Mouse (Mus musculus) thymus, adult 18-20 months (tissue): ENCODE measurements around the gene Slc24a4.
"Not testable (repeated sequence)": the region's sequence is repeated elsewhere in the genome, so short reads cannot be mapped to it uniquely, and the experiment has no call there.

Source experiments
- DNase-seq, 2 experiments: peaks; one replicate each; pipeline ENCODE4 v3.0.0; 2022; ENCODE audit warnings: mixed read lengths in 2 of 2

The Slc24a4 gene

DNA sequence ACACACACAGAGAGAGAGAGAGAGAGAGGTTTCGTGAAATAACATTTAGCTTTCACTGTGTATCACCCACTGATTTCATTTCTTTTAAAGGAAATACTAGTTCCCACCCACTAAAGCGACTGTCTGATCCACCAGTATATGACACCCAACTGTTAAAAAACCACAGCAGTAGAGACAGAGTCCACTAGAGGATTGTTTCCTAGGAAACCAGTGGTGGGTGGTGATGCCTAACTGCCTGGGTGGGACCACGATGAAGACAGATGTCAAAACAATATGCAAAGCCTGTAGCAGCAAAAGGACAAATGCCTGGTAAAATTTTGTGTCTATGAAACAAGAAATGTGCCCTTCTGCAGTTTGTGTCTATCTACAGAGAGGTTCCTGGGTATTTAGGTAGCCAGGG lies 122.5 kb downstream of the Slc24a4 start:
- DNase-seq, result no peak

DNA sequence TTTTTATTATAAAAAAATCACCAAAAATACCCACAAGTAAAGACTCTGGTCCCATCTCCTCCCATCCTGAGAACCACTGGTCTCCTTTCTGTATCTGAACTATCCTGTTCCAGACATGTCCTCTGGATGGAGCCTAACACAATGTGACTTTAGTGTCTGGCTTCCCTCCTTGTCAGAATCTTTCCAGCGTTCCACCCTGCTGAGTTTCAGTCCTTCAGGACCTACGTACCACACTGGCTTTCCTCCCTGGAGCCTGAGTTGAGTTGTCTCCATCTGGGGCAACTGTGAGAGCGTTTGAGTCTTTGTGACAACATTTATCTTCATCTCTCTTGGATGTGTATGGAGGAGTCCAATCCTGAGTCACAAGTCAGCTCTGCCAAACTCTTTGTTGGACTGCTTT lies 123.5 kb downstream of the Slc24a4 start:
- no peak for DNase-seq

DNA sequence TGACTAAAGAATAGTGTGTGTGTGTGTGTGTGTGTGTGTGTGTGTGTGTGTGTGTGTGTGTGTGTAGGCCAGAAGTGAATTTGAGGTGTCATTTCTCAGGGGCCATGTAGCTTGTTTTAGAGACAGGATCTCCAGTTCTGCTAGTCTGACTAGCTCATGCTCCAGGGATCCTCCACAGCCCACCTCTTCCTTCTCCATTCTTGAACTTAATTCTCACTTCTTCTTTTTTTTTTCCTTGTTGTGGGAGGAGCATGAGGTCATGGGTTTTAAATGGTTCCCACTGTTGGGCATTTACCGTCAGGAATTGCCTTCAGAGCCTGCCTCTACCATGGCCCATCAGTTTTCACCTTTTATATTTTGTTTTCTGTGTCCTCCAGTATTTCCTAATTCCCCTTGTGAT lies 124.0 kb downstream of the Slc24a4 start:
- DNase-seq, result no peak

DNA sequence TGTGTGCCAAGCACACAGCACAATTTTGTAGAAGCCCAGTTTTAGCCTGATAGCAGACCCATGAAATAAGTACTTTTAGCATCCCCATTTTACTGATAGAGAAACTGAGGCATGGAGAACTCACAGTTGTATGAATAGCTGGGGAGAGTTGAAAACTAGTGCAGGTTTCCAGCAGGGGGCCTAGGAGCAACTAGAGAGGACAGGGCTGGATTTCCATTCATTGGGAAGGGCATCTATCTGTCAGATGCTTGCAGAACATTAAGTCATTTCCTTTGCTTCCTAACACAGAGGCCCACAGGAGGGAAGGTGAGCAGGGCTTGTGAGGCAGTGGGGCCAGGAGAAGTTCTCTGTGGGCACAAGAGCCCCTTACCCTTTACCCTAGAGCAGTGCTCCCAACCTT lies 126.5 kb downstream of the Slc24a4 start:
- no peak for DNase-seq

DNA sequence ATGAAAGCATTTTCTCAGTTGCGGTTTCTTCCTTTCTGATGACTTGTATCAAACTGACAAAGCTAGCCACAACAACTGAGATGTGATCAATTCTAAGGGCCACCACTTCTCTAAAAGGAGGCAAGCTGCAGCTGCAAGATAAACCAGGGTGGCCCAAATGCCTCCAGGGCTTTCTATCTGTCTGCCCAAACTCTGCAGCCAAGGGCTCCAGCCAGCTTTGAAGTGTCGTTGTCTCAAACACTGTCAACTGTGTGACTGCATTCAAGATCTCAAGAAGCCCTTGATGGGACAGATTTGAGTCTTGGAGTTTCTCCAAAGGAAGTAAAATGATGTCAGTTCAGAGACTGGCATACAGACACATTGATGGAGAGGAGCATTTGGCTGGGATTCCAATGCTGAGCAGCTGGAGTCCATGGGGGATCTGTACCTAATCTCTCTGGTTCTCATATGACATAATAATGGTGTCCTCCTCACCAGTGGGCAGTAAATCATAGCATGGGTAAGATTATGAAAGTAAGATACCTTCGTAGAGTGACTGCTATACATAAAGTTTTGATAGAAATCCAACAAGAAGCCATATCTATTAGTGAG lies 130.1 kb downstream of the Slc24a4 start:
- no peak for DNase-seq

DNA sequence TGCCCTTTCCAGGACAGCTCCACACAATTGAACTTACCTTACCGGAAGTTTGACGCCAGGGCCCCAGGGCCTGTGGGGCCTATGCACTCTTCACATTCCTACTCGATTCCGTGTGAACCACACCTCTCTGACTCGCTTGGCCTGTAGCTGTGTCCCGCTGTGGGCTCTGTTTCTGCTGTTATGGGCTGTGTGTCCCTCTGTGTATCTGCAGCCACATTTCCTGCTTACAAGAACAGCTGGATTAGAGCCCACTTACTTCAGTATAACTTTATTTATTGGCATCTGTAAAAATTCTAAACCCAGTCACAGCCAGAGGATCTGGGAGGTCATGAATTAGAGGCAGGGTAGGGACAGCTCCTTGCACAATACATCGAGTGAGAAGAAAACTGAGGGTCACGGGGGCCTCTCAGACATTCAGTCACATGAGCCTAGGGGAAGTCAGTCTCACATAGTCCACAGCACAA lies 133.4 kb downstream of the Slc24a4 start:
- no peak for DNase-seq

DNA sequence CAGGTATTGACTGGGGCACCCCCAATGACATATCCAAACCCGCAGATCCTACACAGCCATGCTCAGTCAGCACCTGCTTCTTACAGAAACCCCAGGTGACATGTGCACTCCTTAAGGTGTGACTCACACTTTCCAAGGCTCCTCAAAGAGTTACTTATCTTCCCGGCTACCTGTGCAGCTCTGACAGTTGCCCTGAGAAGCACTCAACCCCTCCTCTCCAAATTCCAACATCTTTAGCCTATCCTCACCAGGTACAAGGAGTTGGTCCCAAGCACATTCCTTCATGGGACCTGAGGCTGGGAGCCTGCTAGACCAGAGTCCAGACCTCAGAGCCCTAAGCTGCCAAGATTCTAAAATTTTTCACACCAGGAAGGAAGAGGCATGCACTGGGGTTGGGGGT lies 134.3 kb downstream of the Slc24a4 start:
- DNase-seq, result no peak

DNA sequence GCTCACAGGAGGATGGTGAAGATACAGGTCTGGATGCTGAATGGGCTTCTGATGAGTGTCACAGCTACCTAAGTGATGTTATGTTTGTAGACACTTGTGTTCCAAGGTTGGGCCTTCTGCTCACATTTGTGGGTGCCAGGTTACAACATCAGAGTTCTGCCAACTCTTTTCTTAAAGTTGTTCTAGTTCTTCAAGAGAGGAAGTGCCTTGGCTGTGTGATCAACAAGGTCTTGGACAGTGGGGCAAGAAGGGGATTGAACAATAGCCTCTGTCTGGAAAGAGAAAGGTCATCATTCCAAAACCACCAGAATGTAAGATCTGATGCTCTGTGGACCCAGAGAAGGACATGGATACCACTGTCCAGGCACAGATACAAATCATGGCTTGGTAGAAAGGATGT lies 134.7 kb downstream of the Slc24a4 start:
- DNase-seq, result no peak

DNA sequence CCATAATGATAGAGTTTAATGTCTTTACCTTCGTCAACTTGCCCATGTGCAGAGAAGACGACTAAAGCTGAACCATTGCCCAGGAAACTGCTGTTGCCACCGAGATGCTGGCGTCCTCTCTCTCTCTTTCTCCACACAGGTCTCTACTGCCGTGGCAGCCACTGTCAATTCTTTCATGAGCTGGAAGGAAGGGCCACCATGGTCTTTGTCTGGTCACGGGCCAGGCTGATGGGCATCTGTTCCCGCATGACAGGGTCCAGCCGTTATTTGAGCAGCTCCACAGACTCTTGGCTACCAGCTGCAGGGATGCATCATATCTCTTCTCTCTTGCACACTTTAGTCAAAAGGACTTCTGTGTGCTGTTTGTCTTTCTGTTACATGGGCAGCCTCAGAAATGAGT lies 137.9 kb downstream of the Slc24a4 start:
- no peak for DNase-seq

DNA sequence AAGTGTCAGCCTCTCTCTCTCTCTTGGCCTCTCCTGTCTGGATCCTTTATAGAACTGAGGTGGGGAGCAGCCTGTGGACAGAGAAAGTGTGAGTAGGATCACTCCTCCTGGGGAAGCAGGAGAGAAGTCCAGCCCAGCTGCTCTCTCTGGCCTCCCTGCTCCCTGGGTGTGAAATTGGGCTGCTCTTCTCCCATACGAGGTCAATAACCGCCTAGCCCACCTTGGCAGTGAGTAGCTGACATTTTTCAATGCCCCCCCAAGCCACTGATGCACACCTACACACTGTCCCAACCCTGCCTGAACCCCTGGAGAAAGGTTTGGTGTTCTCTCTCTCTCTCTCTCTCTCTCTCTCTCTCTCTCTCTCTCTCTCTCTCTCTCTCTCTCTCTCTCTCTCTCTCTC lies 140.6 kb downstream of the Slc24a4 start:
- DNase-seq, result no peak

DNA sequence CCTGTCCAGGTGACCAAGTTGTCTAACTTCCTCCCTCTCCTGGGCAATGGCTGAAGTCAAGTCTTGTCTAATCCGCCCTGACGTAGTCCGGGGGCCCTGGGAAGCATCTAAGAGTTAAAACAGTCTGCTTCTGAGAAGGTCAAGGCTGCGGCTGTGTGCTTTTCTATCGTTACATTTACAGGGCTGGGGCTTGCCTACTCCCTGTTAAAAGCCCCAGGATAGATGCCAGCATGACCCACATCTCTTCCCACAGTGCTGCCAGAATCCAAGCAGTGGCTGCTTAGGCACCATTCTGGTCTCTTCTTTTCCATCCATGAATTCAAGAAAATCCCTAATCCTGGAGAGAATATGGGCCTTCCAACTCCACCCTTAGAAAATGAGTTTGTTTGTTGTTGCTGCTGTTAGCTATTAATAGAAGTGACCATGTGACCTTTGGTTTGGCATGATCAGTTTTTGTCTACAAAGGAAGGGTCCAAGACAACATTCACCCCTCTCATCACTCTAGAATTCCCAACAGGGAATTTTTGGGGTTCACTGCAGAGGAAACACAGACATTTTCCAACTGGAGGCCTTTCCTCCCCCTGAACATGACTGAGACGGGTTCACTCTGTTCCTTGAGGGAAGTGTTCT lies 142.4 kb downstream of the Slc24a4 start:
- DNase-seq, result no peak

DNA sequence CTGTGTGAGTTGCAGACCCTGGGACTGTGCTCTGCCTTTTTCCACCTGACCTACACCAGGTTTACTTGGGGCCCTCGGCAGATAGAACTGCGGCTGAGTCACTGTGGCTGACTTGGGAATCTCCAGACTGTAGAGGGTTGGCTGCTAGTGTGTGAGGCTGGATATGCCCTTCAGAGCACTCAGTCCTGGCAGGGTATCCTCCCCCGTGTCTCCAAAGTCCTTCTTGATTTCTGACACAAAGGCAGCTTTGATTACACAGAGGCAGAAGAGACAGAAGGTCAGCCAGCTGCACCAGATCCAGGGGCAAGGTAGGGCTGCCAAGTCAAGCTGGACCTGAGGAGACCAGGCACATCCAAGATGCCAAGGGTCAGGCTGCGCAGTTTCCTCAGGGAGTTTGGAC lies 142.9 kb downstream of the Slc24a4 start:
- DNase-seq, result no peak

DNA sequence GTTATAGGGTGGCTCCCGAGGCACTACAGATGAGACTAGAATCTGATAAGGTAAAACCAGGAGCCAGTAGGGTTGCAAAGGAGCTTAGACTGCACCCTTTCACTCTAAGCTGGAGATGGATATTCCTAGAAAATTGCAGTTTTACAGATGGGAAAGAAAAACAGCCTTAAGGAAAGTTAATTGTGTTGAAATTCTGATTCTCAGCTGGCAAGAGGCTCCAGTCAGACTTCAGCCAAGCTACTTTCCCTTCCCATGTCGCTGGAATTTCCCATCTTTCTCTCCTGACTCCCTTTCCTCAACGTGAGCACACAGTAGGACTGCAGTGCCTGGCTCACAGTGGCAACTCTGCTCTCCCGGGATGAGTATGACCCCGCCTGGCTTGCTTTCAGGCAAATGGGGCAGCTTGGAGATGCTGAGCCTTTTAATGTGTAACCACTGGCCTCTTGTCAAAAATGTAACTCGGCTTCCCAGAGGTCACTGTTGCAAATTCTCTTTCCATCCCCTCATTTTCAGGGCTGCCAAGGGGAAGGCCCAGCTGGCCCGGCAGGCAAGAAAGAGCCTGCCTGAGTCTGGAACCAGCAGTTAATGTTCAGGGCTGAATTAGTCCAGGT lies 147.4 kb downstream of the Slc24a4 start:
- DNase-seq, result no peak

DNA sequence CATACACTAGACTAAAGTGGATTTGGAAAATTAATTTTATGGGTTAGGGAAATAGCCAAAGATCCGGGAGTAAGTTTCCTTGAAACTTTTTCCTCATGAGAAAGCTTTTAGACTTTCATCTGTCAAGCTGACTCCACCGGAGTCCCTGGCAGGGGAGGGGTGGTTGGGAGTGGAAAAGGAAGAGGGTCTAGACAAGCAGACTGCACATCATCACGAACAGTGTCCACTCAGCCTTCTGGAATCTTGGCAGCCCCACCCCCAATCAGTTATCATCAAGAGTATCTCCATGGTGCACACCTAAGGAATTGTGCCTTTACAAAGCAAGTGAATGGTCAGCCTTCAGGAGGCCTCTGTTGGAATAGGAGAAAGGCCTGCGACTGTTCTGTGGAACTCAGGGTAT lies 151.8 kb downstream of the Slc24a4 start:
- not testable (repeated sequence) for DNase-seq

DNA sequence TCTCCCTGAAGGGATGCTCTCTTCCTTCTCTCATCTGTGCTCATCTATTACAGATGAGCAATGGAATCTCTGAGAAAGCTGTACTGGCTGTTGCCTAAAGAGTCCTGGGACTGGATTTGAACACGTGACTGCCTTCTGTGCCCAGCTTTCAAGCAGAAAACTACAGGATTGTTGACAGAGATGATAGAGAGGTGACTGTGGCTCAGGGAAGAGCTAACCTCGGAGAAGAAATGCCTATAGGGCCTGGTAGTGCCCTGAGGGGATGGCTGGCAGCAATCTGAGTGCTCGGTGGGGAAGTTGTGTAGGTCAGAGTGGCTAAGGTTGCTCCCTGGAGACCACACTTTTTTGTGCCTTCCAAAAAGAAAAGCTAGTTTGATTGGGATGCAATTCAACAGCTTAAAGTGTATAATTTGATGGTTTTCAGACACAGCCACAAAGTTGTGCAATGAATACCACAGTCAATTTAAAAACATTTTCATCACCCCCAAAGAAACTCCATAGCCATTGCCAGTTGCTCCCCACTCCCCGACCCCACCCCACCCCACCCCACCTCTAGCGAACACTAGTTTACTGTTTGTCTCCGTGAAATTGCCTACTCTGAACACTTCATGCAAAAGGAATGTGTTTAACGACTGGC lies 152.5 kb downstream of the Slc24a4 start:
- DNase-seq, result no peak

DNA sequence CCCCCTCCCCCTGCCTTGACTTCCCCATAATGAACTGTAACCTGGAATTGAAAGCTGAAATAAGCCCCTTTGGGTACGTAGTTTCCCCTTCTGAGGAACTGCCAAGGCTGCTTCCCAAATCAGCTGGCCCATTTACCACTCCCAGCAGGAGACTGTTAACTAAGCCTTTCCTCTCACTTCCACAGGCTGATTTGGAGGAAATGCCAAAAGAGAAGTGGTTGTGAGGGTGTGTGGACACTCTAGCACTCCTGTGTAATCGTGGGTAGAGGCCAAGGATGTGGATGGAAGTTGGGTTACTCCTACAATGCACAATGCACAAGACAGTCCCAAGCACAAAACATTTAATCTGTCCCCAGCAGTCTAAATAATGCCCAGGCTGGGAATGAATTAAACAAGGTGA lies 153.6 kb downstream of the Slc24a4 start:
- no peak for DNase-seq

DNA sequence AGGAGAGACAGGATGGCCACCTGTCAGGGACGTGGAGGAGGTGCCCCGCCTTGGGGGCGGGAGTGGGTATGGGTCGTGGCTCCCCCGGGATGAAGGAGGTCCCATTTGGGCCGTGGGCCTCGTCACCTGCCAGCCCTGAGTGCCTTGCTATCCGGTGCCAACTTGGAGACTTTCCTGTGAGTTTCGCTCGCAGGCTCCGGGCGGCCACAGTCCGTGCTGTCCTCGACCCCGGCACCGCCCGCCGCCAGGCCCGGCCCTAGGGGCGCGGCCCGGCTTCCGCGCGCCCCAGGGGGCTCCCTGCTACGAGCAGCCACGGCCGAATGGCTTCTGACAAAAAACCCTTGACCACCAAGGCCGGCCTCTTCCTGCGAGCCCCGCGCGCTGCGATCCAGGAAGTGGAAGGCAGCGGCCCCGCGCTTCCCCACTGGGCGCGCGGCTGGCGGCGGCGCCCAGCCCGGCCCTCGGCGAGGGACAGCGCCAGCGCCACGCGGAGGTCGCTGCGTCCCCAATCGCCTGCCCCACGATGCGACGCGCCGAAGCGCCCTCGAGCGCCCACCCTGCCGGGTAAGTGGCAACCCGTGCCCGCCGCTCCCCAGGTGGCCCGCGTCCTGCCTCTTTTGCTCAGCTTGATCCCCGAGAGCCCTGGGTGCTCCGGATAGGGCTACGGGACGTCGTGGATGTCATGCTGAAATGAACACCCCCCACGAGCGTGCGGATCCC lies 154.4 kb downstream of the Slc24a4 start, which contains the start of gene Rin3:
Rin3 (plus strand) TSS at position 286 of the 720 bp plus-strand sequence.
- peak; percentile 46 to 58 for DNase-seq

DNA sequence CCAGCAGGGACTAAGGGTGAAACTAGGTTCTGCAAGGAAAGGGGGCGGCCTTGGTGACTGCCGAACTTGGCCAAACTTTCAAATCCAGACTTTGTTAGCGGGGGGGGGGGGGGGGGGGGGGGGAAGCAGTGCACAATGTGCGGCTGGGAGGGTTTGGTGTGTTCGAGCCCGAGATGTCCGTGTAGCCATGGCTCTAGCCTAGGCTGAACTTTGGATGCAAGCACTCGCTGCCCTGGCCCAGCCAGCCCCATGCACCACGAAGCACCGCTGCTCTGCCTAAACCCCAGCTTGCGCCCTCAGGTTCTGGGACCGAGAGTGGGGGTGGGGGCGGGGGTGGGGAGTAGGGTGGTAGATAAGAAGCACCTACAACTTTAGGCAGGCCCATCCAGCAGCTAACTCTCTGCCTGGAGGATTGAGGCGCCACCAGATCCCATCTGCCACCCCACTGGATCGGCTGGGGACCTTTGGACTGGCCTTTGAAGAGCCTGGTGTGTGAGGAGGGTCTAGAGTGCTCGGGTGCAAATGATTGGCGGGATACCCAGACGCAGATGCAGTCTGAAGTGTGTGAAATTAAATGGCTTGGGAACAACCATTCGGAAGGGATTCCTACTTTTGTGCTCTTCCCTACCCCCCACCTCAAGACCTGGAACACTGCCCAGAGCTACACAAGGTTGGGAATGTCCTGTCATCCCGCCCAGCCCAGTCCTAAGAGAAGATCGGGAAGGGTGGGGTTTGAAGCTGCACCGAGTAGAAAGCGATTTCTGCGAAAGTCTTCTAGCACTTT lies 155.1 kb downstream of the Slc24a4 start:
- no peak for DNase-seq

DNA sequence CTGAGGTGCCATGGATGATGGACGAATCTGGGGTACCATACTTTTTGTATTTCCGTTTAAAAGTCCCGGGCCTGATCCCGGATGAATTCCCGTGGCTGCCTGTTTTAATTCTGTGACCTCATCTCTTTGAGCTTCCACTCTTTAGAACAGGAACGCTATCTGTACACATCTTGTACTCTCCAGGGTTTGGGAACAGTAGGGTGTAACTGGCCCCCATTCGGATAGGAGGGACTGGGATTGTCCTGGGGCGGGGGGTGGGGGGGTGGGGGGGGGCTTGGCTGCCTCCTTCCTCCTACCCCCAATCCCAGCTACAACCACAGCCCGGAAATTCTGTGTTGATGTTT lies 155.7 kb downstream of the Slc24a4 start:
- DNase-seq, result no peak

DNA sequence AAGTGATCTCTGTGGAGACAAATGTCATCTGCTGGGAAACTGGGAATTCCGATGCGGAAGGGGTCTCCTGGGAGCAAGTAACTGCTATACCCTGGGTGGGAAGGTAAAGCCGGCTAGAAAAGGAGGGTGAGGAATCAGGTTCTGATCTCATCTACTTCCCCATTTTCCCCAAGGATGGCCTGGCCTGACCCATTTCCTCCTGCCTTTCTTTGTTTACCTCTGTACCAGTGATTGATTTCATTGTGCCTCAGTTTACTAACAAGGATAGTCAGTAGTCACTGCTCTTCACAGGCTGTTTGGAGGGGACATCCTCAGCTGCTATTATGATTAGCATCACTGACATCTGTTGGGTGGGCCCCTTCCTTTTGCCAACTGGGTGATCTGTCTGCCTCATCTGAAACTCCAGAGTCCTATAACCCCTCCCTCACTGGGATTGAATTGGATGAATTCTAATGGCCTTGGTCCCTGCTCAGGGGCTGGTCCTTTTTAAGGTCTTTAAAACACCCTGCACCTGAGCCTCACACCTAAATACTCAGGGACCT lies 156.2 kb downstream of the Slc24a4 start:
- DNase-seq, result no peak

DNA sequence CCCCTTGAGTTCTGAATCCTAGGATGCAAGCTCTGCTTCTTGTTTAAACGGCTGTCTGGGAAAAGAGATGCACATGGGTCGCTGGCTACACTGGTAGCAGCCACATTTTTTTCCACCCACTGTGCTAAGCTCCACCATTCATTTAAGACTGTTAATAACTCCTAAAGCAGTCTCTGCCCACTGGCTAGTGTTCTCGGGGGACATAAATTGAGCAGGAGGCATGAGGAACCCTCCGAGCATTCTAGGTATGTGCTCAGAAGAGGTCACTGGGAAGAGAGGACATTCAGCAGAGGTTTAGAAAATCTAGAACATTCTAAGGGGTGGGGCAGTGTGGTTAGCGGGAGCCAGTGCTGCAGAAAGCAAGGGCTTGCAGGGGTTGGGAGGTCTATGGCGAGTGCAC lies 156.8 kb downstream of the Slc24a4 start:
- no peak for DNase-seq

DNA sequence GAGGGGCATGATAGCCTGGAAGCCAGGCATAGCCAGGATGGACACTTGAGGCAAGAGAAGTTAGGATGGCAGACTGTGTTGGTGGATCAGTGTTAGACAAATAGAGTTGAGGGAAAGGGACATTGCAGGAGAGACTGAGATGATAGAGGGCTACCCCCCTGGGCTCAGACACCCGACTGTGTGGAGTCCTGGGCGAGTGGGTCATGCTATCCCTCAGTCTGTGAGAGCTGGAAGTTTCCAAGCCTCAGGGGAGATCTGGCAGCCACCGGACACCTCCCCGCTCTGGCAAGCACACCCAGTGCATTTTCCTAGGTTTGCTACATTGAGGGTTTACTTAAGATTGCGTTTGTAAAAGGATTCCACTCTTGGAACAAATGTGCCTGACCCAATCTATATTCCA lies 157.2 kb downstream of the Slc24a4 start:
- no peak for DNase-seq
